Mouse (Mus musculus) spleen, adult 2 months (tissue): ENCODE measurements around the gene Gabbr2. TPM values are rescaled to one million over a fixed set of nuclear protein-coding genes. Genes with fewer than 3 reads are reported as not detected.

Source experiments
- DNase-seq, 2 experiments: peaks; one replicate each; pipeline versions ENCODE4 v3.0.0 to v3.0.0-alpha.2; 2012 to 2021; ENCODE audit warnings: low spot score in 2 of 2, low read depth in 1 of 2
- H3K27ac ChIP-seq: fragments of 200-500 bp; 2 replicates; pipeline ENCODE4 v1.5.1; 2012; ENCODE audit warnings: low read length, inconsistent platforms; ENCODE audit not compliant: insufficient read depth
- H3K27me3 ChIP-seq: fragments of 200-500 bp; 2 replicates; pipeline ENCODE4 v1.6.1; 2012; ENCODE audit warnings: mild to moderate bottlenecking, moderate library complexity, low read length, inconsistent platforms; ENCODE audit not compliant: control insufficient read depth, insufficient read depth
- H3K36me3 ChIP-seq: fragments of 200-500 bp; 2 replicates; pipeline ENCODE4 v1.6.1; 2012; ENCODE audit warnings: mild to moderate bottlenecking, low read length, inconsistent platforms; ENCODE audit not compliant: control insufficient read depth, insufficient read depth
- H3K4me1 ChIP-seq: fragments of 200-500 bp; 2 replicates; pipeline ENCODE4 v1.6.1; 2011; ENCODE audit warnings: inconsistent platforms; ENCODE audit not compliant: control insufficient read depth, insufficient read depth, insufficient read length
- H3K4me3 ChIP-seq: fragments of 200-500 bp; 2 replicates; pipeline ENCODE4 v1.5.1; 2011; ENCODE audit warnings: mild to moderate bottlenecking, inconsistent platforms; ENCODE audit not compliant: insufficient read depth, insufficient read length; ENCODE audit errors: extremely low read depth
- CTCF ChIP-seq: fragments of 200-500 bp; IDR thresholded peaks from 2 replicates; pipeline ENCODE4 v1.5.1; 2011; ENCODE audit warnings: mild to moderate bottlenecking, inconsistent platforms; ENCODE audit not compliant: insufficient read depth, insufficient read length, insufficient replicate concordance; ENCODE audit errors: extremely low read depth
- POLR2A ChIP-seq: fragments of 200-500 bp; IDR thresholded peaks from 2 replicates; pipeline ENCODE4 v1.6.1; 2011; ENCODE audit warnings: low read depth, low read length, inconsistent platforms
- WGBS: fragments of 180-500 bp; shearing (Covaris S2); methylation state at CpG from one replicate; pipeline ENCODE4 v1.1.7; 2018; 5-methylcytosine and 5-hydroxymethylcytosine counted together
- polyA plus RNA-seq: library from polyadenylated mRNA; depleted of rRNA; stranded (reverse); fragments of >200 nt; gene quantifications from 2 replicates; pipeline ENCODE4 v1.2.3, GENCODE M21; 2012

The Gabbr2 gene
- polyA plus RNA-seq, 1 experiment, result not detected

DNA sequence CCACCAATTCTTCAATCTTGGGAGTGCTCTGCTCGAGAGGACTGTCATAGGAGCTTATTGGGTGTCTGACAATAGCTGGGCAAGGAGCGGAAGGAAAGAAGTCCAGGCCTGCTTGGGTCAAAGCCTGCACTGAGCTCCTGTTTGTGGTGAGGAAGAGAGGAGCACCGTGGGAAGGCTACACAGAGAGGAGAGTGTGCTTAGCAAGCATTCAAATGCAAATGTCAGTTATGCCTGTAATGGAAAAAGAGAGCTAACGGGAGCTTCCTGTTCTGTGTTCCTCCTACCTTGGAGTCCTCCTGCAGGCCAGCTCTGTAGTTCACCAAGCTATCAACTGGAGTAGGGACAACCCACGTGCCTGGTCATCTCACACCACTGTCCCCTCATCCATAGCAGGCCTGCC, 180.5 kb downstream of the Gabbr2 start:
- no peak for DNase-seq
- 58% methylated on average over 5 of the region's 5 CpGs for WGBS
- no peak overlapping the region for H3K4me3 ChIP-seq
- TF ChIP-seq POLR2A (no peak), CTCF (no peak)
- H3K36me3 ChIP-seq, result no peaks in the 10 kb centered on the region
- no peaks in the 10 kb centered on the region for H3K27me3 ChIP-seq
- no peaks in the 10 kb centered on the region for H3K4me1 ChIP-seq
- H3K27ac ChIP-seq, result no peak overlapping the region

DNA sequence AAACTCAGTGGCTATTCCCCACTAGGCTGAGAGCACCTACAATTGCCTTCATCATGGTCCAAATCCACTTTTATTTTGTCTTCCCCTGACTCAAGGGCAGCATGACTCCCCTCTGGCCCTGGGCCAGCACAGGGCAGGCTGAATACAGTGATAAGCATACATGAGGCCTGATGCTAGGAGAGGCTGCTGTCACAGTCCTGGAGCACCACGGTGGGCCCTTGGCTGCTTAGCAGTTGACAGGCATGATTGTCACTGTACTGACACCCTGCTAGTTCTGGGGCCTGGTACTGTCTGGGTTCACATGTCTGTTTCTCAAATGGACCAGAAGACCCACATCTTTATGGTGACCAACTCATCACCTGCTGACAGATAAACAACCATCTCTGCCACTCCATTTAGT, 184.8 kb downstream of the Gabbr2 start:
- DNase-seq, result no peak
- H3K36me3 ChIP-seq, result no peaks in the 10 kb centered on the region
- WGBS, result 71% methylated on average over 1 of the region's 1 CpGs
- H3K4me1 ChIP-seq, result no peaks in the 10 kb centered on the region
- TF ChIP-seq POLR2A, result no peak
- no peak for TF ChIP-seq CTCF
- no peak overlapping the region for H3K27ac ChIP-seq
- no peaks in the 10 kb centered on the region for H3K27me3 ChIP-seq
- H3K4me3 ChIP-seq, result no peak overlapping the region

DNA sequence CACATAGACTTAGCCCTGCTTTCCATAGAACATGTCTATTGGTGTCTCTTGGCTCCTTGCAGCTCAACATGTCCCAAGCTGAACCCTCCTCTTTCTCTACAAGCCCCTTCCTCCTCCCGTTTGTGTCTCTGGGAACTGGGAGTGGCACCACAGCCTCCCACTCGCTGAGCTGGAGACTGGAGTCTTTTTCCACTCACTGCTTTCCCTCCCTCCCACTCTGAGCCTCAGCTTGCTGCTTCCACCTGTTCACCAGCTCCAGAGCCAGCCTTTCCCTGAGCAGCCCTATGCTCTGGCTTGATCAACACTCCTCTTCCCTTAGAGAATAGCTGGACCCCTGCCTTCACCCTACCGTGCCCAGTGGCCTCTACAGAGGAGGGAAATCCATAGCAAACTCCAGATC, 185.8 kb downstream of the Gabbr2 start:
- DNase-seq, result no peak
- H3K27ac ChIP-seq, result no peak overlapping the region
- TF ChIP-seq POLR2A (no peak), CTCF (no peak)
- H3K36me3 ChIP-seq, result no peaks in the 10 kb centered on the region
- no peaks in the 10 kb centered on the region for H3K27me3 ChIP-seq
- 70% methylated on average over 3 of the region's 3 CpGs for WGBS
- no peaks in the 10 kb centered on the region for H3K4me1 ChIP-seq
- no peak overlapping the region for H3K4me3 ChIP-seq

DNA sequence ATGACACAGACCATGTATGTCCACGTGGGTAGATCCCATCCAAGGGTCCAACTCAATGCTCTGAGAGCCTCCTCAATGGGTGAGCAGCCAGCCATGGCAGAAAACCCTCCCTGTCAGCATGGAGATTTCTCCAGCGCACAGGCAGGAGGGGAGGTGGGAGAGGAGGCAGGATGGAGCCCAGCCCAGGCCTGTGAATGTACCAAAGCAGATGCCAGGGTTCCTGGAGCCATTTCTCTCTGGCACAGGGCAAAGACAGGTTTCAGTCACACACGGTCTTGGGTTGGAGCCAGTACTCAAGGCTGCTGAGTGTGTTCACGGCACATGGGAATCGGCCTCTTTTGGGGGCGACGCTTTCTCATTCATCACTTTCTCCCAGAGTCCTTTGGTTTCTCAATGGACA, 189.3 kb downstream of the Gabbr2 start:
- Histone ChIP-seq H3K27me3 (no peaks in the 10 kb centered on the region), H3K27ac (no peak overlapping the region), H3K36me3 (no peaks in the 10 kb centered on the region), H3K4me1 (no peaks in the 10 kb centered on the region), H3K4me3 (no peak overlapping the region)
- TF ChIP-seq POLR2A, result no peak
- TF ChIP-seq CTCF, result no peak
- WGBS, result 93% methylated on average over 7 of the region's 7 CpGs
- DNase-seq, result no peak

DNA sequence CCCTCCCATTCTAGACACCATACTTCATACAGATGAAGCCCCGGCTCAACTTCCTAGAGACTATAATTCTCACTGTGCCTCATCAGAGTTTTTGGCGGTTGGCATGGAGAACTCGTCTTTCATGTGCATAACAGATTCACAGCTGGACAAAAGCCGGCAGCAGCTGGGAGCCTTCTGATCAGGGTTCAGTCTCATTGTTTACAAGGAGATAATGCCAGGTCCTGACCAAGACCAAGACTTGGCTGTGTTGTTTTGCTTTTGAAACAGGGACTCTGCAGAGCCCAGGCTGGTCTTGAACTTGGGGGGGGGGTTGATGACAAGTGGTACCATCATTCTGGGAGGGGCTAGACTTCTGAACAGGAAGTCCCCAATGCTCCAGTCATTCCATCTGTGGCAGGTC, 191.8 kb downstream of the Gabbr2 start:
- Histone ChIP-seq H3K27ac (no peak overlapping the region), H3K27me3 (no peaks in the 10 kb centered on the region), H3K4me1 (no peaks in the 10 kb centered on the region), H3K36me3 (no peaks in the 10 kb centered on the region), H3K4me3 (no peak overlapping the region)
- no peak for TF ChIP-seq CTCF
- TF ChIP-seq POLR2A, result no peak
- WGBS, result 82% methylated on average over 4 of the region's 4 CpGs
- DNase-seq, result no peak

DNA sequence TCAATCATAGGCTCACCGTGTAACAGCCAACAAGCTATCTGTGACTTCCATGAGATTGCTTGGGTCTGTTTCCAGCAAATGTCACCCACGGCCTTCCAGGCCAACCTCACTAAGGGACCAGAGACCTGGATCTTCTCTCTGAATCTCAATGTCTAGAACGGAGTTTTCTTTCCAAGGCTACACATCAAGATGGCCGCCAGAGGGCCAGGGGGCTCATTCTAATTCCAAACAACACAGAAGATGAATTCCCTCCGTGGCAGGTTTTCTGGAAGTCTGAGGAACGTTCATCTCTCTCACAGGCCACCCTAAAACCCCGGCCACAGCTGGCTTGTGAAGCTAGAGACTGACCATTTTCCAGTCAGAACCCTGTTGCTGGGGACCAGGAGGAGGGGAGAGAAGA, 196.0 kb downstream of the Gabbr2 start:
- DNase-seq, result no peak
- 82% methylated on average over 7 of the region's 7 CpGs for WGBS
- no peaks in the 10 kb centered on the region for H3K36me3 ChIP-seq

DNA sequence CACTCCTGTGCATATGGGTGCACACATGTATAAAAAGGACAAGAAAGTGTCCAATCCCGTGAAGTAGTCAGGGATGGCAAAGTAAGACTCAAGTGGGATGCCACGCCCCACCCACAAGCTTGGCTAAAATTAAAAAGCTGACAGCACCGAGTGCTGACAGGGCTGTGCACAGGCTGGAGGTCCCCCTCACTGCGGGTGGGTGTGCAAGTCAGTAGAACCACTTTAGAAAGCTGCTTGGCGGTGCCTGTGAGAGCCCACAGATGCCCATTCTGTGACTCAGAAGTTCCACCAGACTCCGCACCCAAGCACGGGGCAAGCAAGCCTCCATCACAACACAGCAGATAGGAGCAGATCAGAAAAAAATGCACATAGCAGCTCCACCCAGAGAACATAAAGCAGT, 197.1 kb downstream of the Gabbr2 start:
- WGBS, result 86% methylated on average over 7 of the region's 7 CpGs
- H3K27ac ChIP-seq, result no peak overlapping the region
- H3K4me1 ChIP-seq, result peaks cover 2% of the 10 kb centered on the region; the same call in 1 of the 2 replicates
- H3K27me3 ChIP-seq, result no peaks in the 10 kb centered on the region
- H3K4me3 ChIP-seq, result no peak overlapping the region
- H3K36me3 ChIP-seq, result no peaks in the 10 kb centered on the region
- TF ChIP-seq POLR2A, result no peak
- TF ChIP-seq CTCF, result no peak
- DNase-seq, result no peak

More for the DNA sequence above, 196.0 kb downstream of the Gabbr2 start:
- no peak for TF ChIP-seq CTCF
- no peak for TF ChIP-seq POLR2A
- H3K27ac ChIP-seq, result no peak overlapping the region
- no peaks in the 10 kb centered on the region for H3K27me3 ChIP-seq
- H3K4me1 ChIP-seq, result peaks cover 2% of the 10 kb centered on the region; the same call in 1 of the 2 replicates
- no peak overlapping the region for H3K4me3 ChIP-seq
